Mouse (Mus musculus): ENCODE measurements around the gene P4ha2.

P4ha2 gene

GRCm38 (mm10) chr11:54100045-54100691, at the start of gene P4ha2:
Gene P4ha2, plus strand, starts transcription at chr11:54100095.
- DNase-seq (ENCODE audit: low read depth): no peak

- DNase-seq (ENCODE audit: low read depth): no peak
These were observed 49.7 kb upstream of the P4ha2 start for GRCm38 (mm10) chr11:54050205-54050604.

- DNase-seq (ENCODE audit: low read depth): no peak
These were observed 48.7 kb upstream of the P4ha2 start for GRCm38 (mm10) chr11:54051161-54051560.

- DNase-seq (ENCODE audit: low read depth): no peak
These were observed 47.8 kb upstream of the P4ha2 start for GRCm38 (mm10) chr11:54052128-54052527.

GRCm38 (mm10) chr11:54053090-54053489, 46.8 kb upstream of the P4ha2 start:
- no peak for DNase-seq (ENCODE audit: low read depth)

- DNase-seq (ENCODE audit: low read depth): peak; percentile 72
These were observed 45.6 kb upstream of the P4ha2 start for GRCm38 (mm10) chr11:54054257-54054656.

- no peak for DNase-seq (ENCODE audit: low read depth)
These were observed 43.8 kb upstream of the P4ha2 start for GRCm38 (mm10) chr11:54056132-54056531.

- no peak for DNase-seq (ENCODE audit: low read depth)
These were observed 42.5 kb upstream of the P4ha2 start for GRCm38 (mm10) chr11:54057428-54057827.

- no peak for DNase-seq (ENCODE audit: low read depth)
These were observed 41.8 kb upstream of the P4ha2 start for GRCm38 (mm10) chr11:54058056-54058617.

- DNase-seq (ENCODE audit: low read depth): no peak
These were observed 41.3 kb upstream of the P4ha2 start for GRCm38 (mm10) chr11:54058643-54059042.

- no peak for DNase-seq (ENCODE audit: low read depth)
These were observed 40.4 kb upstream of the P4ha2 start for GRCm38 (mm10) chr11:54059526-54059925.

- no peak for DNase-seq (ENCODE audit: low read depth)
These were observed 39.6 kb upstream of the P4ha2 start for GRCm38 (mm10) chr11:54060316-54060715.

GRCm38 (mm10) chr11:54062086-54062752, 37.7 kb upstream of the P4ha2 start:
- no peak for DNase-seq (ENCODE audit: low read depth)

- DNase-seq (ENCODE audit: low read depth): no peak
These were observed 37.0 kb upstream of the P4ha2 start for GRCm38 (mm10) chr11:54062753-54063471.

GRCm38 (mm10) chr11:54063472-54063775, 36.5 kb upstream of the P4ha2 start:
- DNase-seq (ENCODE audit: low read depth): no peak

- no peak for DNase-seq (ENCODE audit: low read depth)
These were observed 35.4 kb upstream of the P4ha2 start for GRCm38 (mm10) chr11:54064412-54064978.

- DNase-seq (ENCODE audit: low read depth): no peak
These were observed 34.6 kb upstream of the P4ha2 start for GRCm38 (mm10) chr11:54065106-54065914.

GRCm38 (mm10) chr11:54065915-54066178, 34.0 kb upstream of the P4ha2 start:
- DNase-seq (ENCODE audit: low read depth): no peak

- DNase-seq (ENCODE audit: low read depth): no peak
These were observed 33.5 kb upstream of the P4ha2 start for GRCm38 (mm10) chr11:54066400-54066799.

GRCm38 (mm10) chr11:54067318-54067995, 32.4 kb upstream of the P4ha2 start:
- DNase-seq (ENCODE audit: low read depth): no peak

GRCm38 (mm10) chr11:54067996-54068519, 31.8 kb upstream of the P4ha2 start:
- no peak for DNase-seq (ENCODE audit: low read depth)
